Mouse (Mus musculus) brain, adult 2 months (tissue): ENCODE results near the gene Ipo13.

ENCODE experiments used
- DNase-seq: peaks from one replicate; pipeline ENCODE4 v3.0.0; 2011; ENCODE audit warnings: low read depth, low spot score

Ipo13 gene

GRCm38 (mm10) chr4:117882701-117883691 is 31.8 kb downstream of the Ipo13 start, which contains the start of gene B4galt2:
TSS of gene B4galt2 (minus strand) at chr4:117883487.
- DNase-seq = peak; percentile 74

GRCm38 (mm10) chr4:117878703-117879102 is 36.1 kb downstream of the Ipo13 start:
- peak; percentile 51 for DNase-seq

DNA sequence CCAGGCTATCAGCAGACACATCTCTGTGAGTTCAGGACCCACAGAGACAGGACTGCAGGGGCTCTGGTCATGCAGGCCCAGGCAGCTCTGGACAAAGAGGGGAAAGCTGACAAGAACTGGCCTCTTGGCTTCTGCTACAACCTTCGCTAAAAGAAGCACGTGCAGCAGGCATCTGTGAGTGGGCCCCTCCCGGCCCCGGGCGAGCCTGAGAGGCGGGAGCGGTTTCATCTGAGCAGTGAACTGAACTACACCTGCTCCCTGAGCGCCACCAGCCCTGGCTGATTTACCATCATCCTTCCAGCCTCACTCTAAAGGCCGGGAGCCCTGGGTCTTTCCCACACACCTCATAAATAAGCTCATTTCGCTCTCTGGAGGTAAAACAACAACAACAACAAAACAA is 36.5 kb downstream of the Ipo13 start:
- no peak for DNase-seq

GRCm38 (mm10) chr4:117873615-117874014 is 41.2 kb downstream of the Ipo13 start:
- no peak for DNase-seq

DNA sequence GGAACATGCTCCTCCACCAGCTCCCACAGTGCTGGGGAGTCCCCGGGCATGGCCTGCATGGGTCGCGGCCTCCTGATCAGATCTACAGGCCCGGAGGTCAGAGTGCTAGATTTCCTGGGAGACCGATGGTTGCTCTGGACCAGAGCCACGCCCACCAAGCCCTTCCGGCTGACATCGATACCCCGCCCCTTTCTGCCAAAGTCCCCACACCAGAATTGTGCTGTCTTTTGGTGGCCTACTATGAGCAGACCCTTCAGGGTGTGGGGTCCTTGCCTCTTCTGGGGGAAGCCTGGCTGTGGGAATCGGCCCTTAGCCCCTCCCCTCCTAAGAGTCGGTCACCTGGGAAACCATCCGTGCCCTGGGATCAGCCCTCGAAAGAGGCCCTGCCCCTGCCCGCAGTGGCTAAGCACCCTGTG is 42.3 kb downstream of the Ipo13 start, which contains the start of gene Ccdc24:
Gene Ccdc24, minus strand, starts transcription at position 87 of the 416 bp plus-strand sequence.
- no peak for DNase-seq

DNA sequence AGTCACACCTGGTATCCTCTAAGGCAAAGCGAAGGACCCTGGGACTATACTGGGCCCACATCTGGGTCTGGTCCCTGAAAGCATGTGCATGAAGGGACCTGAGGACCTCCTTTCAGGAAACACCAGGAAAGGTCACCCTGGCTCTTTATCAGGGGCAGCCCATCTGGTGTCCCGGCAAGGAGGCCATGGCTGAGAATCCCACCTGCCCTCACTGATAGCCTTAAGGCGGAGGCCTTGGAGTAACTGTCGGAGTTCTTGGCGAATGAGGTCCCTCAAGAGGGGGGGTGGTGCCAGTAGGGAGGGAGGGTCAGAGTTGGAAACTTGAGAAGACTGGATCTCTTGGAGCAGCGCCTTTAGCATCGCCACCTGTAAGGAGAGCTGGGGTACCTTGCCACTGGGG is 43.0 kb downstream of the Ipo13 start:
- no peak for DNase-seq

GRCm38 (mm10) chr4:117870437-117870836 is 44.4 kb downstream of the Ipo13 start:
- no peak for DNase-seq

GRCm38 (mm10) chr4:117869317-117869716 is 45.5 kb downstream of the Ipo13 start:
- no peak for DNase-seq

DNA sequence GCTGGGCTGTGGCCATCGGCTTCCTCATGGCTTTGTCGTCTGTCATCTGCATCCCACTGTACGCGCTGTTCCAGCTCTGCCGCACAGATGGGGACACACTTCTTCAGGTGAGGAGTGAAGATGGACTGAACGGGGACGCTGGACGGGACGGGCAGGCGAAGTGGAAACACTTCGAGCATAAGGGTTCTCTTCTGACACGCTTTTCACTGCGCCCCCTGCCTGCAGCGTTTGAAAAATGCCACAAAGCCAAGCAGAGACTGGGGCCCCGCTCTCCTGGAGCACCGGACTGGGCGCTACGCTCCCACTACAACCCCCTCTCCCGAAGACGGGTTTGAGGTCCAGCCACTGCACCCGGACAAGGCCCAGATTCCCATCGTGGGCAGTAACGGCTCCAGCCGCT is 47.0 kb downstream of the Ipo13 start:
- peak; percentile 59 for DNase-seq

DNA sequence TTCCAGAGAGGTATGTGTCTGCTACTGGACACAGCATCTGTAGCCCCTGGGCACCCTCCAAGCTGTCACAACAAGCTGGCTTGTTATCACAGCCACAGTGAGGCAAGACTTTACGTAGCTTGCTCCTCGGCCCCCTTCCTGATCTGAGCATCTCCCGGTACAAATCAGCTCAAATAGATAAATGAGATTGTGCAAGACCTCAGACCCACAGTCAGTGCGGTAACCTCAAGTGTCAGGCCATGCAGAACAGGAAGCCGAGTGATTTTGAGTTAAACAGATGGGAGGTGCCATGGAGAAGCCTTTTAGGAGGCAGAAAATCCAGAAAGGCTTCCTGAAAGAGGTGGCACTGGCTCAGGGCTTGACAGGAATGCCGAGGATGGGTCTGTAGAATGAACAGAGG is 47.8 kb downstream of the Ipo13 start:
- DNase-seq = no peak

- peak; percentile 66 for DNase-seq
Measured at GRCm38 (mm10) chr4:117866083-117866482, 48.7 kb downstream of the Ipo13 start.

GRCm38 (mm10) chr4:117862823-117863222 is 52.0 kb downstream of the Ipo13 start:
- peak; percentile 85 for DNase-seq

GRCm38 (mm10) chr4:117860570-117860969 is 54.2 kb downstream of the Ipo13 start:
- peak; percentile 47 for DNase-seq

DNA sequence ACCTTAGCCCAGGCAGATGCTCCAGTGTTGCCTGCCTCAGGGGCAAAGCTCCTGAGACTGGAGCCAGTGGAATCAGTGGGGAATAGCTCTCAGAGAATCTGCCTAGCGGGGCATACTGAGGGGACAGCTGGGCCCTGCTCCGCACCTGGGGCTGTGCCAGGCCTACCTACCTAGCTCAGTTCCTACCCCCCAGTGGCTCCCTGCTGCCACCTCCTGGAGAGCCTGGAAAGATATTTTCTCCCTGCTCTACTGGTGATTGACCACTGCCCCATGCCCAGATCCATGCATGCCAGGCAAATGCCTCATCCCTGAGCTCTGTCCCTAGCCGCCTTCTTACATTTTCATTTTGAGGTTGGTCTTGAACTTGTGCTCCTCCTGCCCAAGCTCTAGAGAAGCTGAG is 56.0 kb downstream of the Ipo13 start:
- peak; percentile 76 for DNase-seq

DNA sequence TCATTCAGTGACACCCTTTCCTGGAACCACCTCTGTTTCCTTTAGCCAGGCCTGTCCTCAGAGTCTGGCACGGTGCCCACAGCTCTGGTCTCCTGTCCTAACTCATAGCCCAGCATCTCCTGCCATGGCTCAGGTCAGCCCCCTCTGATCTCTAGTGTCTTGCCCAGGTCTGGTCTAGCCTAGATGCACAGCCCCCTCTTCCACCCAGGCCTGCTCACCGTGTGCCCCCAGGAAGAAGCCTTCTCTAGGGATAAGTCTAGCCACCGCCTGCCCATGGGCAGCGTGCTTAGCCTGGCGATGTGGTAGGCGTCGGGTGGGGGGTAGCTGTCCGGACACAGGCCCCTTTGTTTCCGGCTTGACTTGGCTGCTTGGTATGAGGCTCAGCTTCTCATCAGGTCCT is 59.7 kb downstream of the Ipo13 start:
- peak; percentile 74 for DNase-seq

GRCm38 (mm10) chr4:117852152-117852868 is 62.5 kb downstream of the Ipo13 start:
- DNase-seq = peak; percentile 32

- DNase-seq = peak; percentile 27
Measured at GRCm38 (mm10) chr4:117850871-117851270, 63.9 kb downstream of the Ipo13 start.

- peak; percentile 48 for DNase-seq
Measured at GRCm38 (mm10) chr4:117850176-117850575, 64.6 kb downstream of the Ipo13 start.

DNA sequence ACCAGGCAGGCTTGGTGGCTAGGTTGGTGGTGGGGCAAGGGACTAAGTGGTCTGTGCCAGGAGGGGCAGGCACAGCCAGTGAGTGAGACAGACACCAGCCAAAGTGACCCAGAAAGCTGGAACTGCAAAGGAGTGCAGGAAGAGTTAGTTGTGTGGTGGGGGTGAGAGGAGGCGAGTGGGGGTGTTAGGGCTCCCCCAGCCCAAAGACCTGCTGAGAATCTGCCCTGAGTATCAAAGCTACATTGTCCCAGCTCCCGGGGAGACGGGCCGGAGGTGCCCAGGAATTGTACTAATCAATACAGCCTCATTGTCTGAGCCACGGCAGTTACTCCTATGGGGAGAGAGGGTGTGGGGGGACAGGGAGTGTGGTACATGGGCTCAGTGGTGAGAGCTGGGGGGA is 65.3 kb downstream of the Ipo13 start:
- DNase-seq = peak; percentile 28

DNA sequence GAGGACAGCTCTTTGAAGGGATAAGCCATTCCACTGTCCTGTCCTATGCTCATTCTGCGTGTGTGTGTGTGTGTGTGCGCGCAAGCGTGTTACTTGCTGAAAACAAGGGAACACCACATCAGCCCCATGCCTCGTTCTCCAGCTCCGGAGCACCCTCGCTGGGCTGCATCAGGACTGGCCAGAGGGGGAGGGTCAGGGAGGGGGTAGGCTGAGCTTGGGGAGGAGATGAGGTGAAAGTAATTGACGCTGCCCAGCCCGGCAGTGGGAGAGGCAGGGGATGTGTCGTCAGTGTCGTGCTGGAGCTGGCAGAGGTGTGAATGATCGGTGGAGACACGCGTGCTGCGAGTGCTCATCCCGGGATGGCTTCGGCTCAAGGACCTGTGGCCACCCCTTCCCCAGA is 65.7 kb downstream of the Ipo13 start:
- peak; percentile 64 for DNase-seq

GRCm38 (mm10) chr4:117847011-117847410 is 67.8 kb downstream of the Ipo13 start:
- no peak for DNase-seq

GRCm38 (mm10) chr4:117846261-117846660 is 68.5 kb downstream of the Ipo13 start:
- no peak for DNase-seq
